Mouse (Mus musculus) c-Kit-positive CD71-negative TER-119-negative erythroid progenitor cells, embryonic 14.5 days (primary cell): ENCODE results near the gene Aebp1.
"Not testable (repeated sequence)": the region's sequence is repeated elsewhere in the genome, so short reads cannot be mapped to it uniquely, and the experiment has no call there.

Source experiments
- DNase-seq: peaks from one replicate; pipeline ENCODE4 v3.0.0-alpha.2; 2013; ENCODE audit warnings: low read depth

Gene Aebp1

DNA sequence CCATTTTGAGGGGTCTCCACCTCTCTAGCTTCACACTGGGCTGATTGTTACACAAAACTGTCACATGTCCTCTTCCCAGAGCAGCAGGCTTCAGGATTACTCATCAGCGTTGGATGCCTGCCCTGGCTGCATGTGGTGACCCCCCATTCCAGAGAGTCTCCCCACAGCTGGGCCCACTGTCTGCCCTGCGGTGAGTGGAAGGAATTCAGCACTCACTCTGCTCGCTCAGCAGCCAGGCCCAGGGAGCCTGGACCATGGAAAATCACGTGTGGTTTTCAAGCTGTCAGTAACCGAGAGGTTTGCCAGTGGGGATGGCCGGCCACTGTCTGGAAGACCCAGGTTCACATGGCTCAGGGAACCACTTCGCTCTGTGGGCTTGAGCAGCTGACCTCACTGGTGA is 5.8 kb upstream of the Aebp1 start:
- DNase-seq: no peak

DNA sequence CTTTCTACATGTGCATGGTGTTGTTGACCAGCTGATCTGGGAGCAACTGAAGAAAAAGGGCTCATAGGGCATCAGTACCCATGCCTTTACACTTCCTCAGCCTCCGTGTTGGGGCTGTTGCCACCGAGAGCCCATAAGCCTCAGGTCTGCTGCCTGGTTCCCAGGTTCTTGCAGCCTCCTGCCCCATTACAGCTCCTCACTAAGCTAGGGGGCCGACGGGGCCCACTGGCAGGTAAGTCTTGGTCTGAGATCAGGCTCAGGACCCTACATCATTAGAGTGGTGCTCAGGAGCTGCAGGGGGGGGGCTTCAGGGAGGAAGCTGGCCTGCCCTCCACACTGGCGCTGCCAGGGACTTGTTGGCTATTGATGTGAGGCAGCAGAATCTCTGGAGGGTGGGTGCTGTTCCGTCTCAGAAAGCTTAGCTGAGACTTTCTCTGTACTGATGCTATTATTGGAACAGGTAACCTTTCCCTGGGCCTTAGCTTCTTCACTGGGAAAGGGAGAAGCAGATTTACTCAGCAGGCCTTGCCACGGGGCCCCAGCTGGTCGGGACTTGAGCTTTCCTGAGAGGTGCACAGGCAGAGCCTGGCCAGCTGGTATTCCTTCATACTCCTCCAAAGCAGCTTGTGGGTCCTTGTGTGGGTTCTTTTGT is 5.1 kb upstream of the Aebp1 start:
- DNase-seq: no peak

DNA sequence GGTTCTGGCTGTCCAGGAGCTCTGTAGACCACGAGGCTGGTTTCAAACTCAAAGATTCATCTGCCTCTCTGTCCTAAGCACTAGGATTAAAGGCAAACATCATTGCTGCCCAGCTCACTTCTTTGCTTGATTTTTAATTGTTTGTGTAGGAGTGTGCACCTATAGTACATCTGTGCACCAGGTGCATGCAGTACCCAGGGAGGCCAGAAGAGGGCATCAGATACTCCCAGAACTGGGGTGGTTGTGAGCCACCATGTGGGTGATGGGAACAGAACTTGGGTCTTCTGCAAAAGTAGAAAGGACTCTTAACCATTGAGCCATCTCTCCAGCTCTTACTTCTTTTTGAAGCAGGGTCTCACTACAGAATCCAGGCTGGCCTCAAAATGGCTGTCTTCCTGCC is 3.0 kb upstream of the Aebp1 start:
- DNase-seq: no peak

DNA sequence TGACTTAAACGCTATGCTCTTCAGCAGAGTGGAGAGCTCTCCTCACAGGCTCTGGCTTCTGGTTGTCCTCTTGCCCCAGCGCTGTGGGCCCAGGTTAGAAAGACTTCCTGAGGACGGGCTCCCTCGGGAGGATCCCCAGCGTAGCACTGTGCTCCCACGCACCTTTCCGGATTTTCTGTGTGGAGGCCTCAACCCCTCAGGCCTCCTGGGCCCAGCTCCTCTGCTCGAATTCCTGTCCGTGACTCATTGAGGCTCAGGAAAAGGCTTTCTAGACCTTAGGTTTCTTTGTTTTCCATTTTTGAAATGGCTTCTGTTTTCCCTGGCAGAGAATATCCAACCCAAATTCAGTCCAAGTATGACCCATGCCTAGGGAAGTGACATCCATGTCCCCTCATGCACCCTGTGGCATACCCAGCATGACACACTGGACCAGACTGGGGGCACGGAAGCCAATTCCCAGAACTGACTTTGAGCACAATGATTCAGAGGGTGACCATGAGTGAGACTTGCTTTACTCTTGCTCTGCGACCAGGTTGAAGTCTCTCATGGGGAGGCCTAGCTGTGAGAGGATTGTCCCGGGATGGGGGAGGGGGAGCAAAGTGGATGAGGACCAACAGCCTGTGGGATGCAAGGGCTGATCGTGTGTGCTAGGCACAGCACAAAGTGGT is 1.7 kb upstream of the Aebp1 start:
- no peak for DNase-seq

DNA sequence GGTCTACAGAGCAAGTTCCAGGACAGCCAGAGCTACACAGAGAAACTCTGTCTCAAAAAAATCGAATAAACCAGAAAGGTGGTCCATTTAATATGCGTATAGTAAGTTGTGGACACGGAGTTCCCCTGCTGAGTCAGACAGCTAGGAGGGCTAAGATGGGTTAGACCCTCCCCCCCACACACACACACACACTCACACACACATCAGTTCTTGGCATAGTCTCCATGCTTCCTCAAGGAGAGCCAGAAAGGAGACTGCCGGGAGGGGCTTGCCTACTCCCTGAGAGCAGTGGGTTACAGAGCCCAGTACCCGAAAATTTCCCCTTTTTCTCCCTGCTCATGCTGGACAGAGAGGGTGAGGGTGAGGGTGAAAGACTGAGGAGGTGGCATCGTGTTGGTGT is 1.1 kb upstream of the Aebp1 start:
- no peak for DNase-seq

DNA sequence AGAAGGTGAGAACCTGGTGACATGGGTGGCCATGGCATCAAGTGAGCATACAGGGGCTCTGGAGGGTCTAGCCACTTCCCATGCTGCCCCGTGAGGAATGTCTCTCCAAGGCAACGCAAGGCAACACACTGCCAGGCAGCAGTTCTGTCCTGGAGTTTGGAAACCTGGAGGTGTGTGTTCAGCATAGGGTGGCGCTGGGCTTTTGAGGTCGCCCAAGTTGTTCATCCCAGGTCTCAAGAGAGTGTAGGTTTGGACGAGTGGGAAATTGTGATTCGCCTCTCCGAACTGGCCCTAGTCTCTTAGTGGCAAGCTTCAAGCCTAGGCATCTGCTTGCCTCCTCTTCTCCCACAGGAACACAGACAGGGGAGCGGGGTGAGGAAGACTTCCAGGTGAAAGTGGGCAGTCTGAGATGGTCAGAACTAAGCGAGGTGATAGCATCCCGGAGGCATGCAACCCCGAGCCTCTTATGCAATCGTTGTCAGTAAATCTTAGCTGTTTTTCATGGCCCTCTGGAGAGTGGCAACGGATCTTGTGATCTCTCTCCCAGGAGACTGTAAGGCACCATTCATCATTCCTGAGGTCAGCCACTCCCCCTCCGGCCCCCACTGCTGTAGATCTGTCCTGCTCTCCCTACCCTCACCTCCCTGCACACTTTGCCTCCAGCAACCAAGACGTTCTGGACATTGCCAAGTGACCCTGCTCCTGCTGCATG is 803 bp downstream of the Aebp1 start:
- DNase-seq: no peak

DNA sequence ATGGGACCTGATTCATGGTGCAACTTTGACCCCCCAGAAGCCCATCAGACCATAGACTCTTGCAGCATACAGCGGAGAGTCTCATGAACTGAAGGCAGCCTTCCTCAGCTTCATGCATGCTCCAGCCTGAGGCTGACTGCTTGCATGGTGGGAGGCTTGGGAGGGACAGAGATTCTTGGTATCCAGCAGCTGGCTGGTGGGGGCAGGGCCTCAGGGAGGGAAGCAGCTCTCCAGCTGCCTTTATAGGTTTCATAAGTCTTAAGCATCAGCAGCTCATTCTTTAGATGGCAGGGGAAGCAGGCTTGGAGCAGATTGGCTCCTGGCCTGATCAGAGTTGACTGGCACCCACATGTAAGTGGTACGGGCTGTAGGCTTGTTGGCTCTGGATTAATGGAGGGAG is 5.4 kb downstream of the Aebp1 start:
- DNase-seq: no peak

DNA sequence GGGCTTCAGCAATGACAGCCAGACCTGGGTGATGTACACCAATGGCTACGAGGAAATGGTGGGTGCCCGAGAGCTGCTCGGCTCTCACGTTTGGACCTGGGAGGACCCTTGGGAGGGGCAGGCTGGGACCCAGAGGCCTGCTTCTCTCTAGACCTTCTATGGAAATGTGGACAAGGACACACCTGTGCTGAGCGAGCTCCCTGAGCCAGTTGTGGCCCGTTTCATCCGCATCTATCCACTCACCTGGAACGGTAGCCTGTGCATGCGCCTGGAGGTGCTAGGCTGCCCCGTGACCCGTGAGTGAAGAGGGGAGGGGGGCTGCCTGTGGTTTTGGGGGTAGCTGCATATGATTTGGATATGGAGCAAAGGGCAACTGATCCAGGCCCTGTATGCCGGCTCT is 6.6 kb downstream of the Aebp1 start:
- no peak for DNase-seq

DNA sequence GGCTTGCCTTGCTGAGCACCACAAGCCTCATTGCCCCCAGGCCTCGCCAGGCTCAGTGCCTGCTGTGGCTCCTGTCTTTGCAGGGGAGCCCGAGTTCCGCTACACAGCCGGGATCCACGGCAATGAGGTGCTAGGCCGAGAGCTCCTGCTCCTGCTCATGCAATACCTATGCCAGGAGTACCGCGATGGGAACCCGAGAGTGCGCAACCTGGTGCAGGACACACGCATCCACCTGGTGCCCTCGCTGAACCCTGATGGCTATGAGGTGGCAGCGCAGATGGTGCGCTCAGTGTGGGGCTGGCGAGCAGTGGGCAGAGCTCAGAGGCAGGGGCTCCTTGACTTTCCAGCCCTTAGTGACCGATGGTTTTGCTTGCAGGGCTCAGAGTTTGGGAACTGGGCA is 7.6 kb downstream of the Aebp1 start:
- DNase-seq: no peak

DNA sequence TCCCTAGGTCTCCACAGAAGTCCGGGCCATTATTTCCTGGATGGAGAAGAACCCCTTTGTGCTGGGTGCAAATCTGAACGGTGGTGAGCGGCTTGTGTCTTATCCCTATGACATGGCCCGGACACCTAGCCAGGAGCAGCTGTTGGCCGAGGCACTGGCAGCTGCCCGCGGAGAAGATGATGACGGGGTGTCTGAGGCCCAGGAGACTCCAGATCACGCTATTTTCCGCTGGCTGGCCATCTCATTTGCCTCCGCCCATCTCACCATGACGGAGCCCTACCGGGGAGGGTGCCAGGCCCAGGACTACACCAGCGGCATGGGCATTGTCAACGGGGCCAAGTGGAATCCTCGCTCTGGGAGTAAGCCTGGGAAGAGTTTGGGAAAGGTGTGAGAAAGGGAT is 8.3 kb downstream of the Aebp1 start:
- DNase-seq: no peak

DNA sequence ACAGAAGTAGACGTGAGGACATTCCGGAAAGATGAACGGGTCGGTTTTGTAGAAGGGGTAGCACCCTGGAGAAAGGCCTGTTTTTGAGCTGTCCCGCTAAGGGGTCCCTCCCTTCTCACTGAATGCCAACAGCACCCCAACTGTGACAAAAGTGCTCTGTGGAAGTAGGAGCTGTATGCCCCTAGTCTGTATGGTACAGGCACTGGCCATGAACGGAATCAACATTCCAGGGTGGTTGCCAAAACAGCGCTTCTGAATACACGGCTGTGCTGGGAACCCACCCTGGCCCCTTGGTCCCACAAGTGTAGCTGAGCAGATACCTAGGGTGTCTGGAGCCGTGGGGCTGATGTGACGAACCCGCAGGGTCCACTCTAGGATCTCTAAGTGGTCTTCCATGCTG is 11.0 kb downstream of the Aebp1 start:
- DNase-seq: no peak

DNA sequence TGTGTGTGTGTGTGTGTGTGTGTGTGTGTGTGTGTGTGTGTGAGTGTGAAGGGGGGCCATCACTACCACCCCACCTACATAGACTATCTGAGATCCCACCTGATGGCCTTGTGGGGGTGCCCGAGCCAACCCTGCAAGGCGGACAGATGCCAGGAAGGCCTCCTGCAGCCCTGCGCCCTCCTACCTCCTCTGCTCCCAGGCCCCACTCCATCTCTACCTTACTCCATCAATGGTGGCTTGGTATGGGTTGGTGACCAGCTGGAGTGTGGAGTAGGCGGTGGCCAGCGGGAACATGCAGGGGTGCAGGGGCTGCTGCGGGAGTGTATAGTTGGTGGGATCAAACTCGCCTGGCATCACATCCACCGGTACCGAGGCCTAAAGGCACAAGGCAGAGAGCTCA is 11.4 kb downstream of the Aebp1 start:
- DNase-seq: no peak

DNA sequence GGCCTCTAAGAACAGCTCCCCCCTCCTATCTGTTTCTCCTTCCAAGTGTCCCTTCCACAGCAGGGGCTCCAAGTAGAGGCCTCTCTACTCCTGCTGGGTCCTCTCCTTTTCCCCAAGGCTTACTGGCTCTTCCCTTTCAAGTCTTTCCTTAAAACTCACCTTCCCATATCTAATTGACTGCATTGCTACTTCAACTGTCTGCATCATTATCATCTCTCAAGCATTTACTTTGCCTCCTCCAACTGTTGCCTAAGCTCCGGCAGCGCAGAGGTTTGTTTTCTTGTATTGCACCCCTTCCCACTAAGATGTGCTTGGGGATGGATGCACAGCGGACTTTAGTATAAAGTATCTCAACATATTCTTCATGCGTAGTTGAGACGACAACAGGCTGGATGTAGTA is 15.7 kb downstream of the Aebp1 start:
- no peak for DNase-seq

DNA sequence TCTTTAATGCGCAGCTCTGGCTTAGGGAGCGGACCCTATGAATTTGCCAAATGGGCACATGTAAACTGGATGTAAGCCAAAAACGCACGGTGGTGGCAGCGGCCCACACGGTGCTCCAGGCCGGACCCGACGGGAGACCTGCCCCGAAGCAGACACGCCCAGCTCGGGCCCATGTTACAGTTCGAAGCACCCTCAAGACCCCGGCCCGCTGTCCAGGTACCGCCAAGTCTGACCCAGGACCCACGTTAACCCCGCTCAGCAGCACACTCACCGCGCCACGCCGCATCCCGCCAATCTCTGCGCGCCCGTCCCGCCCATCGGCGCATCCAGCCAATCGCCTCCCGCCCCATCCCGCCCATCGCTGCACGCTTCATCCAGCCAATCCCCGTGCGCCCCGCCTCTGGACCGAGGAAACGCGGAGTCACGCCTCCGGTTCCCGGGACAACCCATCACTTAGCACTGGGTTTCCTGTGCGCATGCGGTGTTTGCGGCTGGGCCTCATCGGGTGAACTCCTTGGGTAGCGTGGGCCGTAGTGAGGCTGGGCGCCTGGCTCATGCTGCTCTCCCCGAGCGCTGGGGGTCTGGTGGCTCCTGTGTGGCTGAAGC is 16.3 kb downstream of the Aebp1 start, which contains the start of gene Pold2:
TSS of gene Pold2 (minus strand) at position 372 of the 606 bp plus-strand sequence.
- DNase-seq: peak; percentile 99

DNA sequence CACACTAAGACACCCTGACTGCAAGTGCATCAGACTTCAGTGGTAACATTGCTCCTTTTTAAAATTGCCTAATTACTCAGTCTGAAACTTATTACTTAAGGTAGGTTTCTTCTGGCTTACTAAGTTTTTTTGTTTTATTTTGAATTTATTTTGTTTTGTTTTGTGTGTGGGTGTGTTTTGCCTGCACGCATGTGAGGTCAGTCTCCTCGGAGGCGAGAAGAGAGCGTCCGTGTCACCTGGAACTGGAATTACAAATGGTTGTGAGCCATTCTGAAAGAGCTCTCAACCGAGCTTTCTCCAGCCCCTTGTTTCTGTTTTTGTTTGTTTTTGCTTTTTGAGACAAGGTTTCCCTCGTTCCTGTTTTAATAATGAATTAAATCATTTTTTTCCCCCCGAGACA is 16.9 kb downstream of the Aebp1 start:
- no peak for DNase-seq

DNA sequence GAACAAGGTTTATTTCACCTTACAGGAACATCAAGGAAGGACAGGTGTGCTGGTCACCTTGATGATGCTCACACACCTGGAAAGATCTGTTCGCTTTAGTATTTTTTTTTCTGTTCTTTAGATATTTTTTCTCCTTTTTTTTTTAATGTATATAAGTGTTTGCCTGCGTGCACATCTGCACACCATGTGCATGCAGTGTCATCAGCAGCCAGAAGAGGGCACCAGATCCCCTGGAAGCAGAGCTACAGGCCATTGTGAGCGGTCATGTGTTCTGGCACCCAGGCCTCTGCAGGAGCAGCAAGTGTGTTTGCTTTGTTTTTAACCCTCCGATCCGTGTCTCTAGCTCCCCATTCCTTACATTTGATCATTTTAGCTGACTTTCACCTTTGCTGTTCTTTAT is 18.2 kb downstream of the Aebp1 start:
- DNase-seq: peak; percentile 37

DNA sequence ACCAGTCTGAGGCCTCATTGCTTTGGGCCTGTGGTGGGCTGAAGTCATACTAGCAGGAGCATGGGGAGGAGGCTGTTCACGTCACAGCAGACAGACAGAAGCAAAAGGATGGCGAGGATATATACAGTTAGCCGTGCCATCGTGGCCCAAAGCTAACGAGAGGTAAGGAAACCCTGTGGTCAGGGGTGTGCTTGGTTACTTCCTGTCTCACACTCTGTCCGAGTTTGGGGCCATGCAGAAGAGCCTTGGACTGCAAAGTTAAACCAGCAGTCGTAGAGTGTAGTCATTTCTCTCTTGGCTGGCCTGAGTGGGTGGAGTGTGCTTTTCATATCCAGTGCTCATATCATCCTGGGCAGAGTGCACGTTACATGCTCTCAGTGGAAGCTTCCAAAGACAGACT is 20.8 kb downstream of the Aebp1 start:
- no peak for DNase-seq

DNA sequence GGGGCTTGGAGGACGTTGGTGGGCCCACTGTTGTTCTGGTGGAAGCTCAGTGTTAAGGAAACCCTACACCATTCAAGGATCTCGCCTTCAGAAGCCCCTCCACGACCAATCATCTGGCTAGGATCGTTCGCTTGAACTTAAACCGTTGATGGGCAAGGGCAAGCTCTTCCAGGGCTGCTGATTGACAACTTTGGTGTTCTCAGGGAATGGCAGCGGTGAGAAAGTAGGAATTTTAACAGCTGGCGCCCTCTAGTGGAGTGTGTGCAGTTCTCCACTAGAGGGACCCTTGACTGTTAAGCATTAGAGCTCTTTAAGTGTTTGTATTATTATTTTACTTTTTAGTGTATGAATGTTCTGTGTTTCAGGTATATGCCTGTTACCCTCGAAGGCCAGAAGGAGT is 24.4 kb downstream of the Aebp1 start:
- peak; percentile 40 for DNase-seq

DNA sequence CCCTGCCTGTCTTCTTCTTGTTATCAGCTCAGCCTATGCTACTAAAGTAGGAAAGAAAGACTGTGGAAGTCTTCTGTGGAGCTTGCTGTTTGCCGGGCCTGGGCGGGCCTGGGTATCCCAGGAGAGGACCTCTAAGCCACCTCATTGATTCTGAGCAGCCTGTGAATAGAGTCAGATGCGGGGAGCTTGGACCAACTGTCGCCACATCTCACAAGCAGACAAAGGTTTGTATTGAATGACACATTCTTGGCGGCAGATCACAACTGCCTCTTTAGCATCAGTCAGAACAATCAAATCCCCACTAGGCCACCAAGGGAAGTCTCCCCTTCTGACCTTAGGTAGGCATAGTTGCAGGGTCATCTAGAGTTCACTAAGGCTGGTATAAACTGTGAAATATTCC is 25.5 kb downstream of the Aebp1 start:
- no peak for DNase-seq

DNA sequence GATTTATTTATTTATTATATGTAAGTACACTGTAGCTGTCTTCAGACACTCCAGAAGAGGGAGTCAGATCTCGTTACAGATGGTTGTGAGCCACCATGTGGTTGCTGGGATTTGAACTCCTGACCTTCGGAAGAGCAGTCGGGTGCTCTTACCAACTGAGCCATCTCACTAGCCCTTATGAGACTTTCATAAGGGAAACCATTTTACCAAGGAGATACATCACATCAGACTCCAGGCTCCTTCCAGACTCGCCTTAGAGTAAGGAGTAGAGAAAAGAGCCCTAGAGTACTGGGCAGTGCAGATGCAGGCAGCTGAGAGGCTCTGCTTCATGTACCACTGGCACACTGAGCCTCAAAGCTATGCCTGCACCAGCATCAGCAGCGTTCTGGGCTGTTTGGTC is 26.8 kb downstream of the Aebp1 start:
- DNase-seq: not testable (repeated sequence)

DNA sequence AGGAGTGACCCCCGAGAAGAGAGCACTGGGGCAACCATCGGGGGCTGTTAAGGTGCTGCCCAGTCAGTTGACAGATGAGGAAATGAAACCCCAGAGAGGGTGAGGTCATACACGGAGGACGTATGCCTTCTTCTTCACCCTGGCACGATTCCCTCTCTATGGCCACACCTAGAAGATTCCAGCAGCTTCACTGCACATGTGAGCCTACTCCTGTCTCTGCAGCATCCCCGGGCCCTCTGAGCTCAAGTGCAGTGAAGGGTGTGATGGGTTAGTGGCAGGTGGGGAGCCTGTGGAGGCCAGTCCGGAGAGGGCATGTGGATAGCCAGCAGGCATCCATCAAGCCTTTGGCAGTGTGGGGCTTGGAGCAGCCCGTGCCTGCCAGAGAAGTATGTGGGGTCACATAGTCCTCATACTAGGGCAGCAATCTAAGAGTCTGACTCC is 30.4 kb downstream of the Aebp1 start:
- no peak for DNase-seq

DNA sequence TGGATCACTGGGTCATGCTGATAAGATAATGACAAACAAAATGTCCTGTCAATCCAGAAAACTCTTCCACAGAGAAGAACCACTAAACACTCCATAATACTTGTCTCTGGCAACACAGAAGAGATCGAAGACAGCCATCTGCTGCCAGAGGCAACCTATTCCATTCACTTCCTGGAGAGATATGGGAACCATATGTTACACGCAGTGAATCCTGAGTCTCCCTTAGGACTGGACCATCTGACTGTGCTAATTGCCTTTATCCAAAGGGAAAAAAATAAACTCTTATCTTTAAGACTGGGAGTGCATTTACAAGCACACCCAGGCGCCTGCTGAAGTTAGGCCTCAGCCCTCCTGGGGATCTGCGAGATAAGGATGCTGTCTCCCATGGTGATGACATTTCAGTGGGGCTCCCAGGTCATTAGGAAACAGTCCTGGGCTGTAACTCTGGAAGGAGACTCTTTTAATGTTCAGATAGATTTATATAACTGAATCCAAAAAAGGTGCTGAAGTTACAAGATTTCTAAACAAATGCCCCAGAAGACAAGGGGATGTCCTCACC is 31.1 kb downstream of the Aebp1 start:
- no peak for DNase-seq

DNA sequence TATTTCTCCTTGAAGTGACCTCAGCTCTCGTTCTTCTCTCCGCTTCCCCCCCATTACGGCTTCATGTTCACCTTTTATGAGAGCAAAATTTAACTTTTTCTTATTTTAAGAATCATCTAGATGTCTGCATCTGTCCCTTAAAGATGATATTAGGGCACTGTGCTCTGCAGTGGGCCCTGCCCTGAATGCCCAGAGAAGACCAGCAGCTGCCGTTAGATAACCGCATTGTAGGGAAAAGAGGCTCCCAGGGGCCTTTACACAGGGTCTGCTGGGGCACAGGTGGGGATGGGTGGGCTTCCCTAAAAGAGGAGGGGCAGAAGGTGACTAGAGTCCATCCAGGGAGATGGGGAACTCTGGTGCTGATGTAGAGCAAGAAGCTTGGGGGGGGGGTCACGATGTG is 32.1 kb downstream of the Aebp1 start:
- DNase-seq: no peak
